Mouse (Mus musculus) bone marrow macrophage, adult 2 months (primary cell): ENCODE results near the gene Fam43b.

Experiments
- CTCF ChIP-seq: IDR thresholded peaks from 2 replicates; pipeline ENCODE4 v1.5.1; 2012; ENCODE audit warnings: low read depth, mild to moderate bottlenecking, low read length, moderate library complexity
- POLR2A ChIP-seq: IDR thresholded peaks from 2 replicates; pipeline ENCODE4 v1.6.1; 2012; ENCODE audit warnings: mild to moderate bottlenecking, low read depth, low read length, borderline replicate concordance

- TF ChIP-seq POLR2A (no peak), CTCF (no peak)
Measured at GRCm38 (mm10) chr4:138416414-138416813, 20.1 kb upstream of the Fam43b start.
